Mouse (Mus musculus) testis, postnatal 14 days (tissue): ENCODE measurements around the gene Synj2bp.
"Not testable (repeated sequence)": the region's sequence is repeated elsewhere in the genome, so short reads cannot be mapped to it uniquely, and the experiment has no call there.

Experiments used
- DNase-seq: peaks from one replicate; pipeline ENCODE4 v3.0.0; 2021; ENCODE audit warnings: low spot score

Gene Synj2bp

DNA sequence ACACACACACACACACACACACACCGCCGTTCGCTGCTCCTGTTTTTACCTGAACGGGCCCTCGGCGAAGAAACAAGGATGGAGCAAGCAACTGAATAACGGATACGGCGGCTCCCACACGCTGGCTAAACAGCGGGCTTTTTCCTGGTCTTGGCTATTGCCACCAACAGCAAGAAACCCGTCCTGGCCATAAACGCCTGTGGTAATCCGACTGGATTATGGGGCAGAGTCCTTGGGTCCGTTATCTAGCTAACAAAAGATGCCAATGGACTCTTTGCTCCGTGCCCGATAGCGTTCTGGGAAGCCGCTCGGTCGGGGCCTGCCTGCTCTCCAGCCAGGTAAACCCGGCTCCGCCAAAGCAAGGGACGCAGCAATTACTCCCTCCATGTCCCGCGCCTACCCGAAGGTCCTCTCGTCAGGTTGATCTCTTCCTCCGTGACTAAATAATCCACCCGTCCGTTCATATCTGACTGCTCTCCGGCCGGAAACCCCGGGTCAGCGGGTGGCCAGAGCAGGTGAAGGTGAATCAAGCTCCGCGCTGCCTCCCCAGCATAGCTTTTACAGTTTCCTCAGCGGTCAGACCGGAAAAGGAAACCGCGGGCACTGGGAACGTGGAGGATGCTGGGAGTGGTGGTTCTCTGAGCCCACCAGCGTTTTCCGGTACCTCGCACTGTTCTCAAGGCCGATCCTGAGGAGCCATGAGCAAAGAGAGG lies at the start of gene Synj2bp, which contains the start of gene Gm20498:
TSS of gene Synj2bp (minus strand) at position 596 of the 713 bp plus-strand sequence.
TSS of gene Gm20498 (minus strand) at position 590 of the 713 bp plus-strand sequence.
- DNase-seq, result peak; percentile 86

DNA sequence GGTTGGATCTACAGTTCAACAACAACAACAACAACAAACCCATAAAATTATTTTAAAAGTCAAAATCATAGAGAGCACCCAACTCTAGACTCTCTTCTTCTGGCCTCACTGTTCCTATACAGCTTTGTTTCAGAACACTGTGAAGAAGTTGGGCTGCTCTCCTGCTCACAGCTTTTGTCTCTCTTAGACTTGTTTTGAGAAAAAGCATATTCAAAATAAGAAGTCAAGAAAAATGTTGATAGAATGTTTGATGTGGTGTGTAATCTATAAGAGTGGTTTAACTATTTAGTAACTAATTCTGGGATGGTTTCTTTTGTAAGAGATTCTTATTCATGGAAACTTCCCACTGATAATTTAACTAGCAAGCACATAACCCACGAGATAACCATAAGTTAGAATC lies 35.7 kb upstream of the Synj2bp start, which contains the start of gene Adam21:
TSS of gene Adam21 (minus strand) at position 101 of the 400 bp plus-strand sequence.
- no peak for DNase-seq

GRCm38 (mm10) chr12:81567931-81568330 lies 35.2 kb upstream of the Synj2bp start:
- DNase-seq, result no peak

DNA sequence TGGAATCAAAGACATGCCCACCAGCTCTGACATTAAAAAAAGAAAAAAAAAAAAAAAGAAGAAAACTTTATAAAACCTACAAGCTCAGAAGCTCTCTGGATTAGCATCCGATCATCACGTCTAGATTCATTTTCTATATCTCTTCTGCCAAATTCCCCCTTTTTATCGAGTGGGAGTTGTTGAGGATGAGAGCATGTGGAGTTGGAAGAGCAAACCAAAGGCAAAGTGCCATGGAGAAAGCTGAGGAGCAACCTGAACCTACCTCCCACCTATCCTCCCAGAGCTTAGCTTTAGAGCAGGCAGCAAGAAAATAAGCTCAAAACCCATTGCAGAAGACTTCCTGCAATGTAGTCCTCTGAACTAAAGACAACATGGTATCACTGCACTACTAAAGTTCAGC lies 31.5 kb upstream of the Synj2bp start:
- DNase-seq, result no peak

GRCm38 (mm10) chr12:81549286-81549685 lies 16.6 kb upstream of the Synj2bp start:
- DNase-seq, result no peak

DNA sequence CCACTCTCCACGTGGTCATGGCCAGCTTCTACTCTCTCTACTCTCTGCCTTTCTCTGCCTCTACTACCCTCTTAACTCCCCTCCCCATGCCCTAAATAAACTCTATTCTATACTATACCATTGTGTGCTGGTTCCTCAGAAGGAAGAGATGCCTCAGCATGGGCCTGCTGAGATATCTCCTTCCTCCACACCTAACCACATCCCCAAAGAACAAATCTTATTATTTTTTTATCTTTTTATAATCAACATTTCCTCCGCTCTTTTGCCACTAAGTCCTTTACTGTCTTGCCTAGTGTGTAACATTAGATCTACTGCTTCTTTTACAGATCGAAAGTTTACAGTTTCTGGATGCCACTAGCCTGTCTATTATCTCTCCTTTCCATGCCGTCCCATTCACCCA lies 14.5 kb upstream of the Synj2bp start:
- DNase-seq, result no peak

DNA sequence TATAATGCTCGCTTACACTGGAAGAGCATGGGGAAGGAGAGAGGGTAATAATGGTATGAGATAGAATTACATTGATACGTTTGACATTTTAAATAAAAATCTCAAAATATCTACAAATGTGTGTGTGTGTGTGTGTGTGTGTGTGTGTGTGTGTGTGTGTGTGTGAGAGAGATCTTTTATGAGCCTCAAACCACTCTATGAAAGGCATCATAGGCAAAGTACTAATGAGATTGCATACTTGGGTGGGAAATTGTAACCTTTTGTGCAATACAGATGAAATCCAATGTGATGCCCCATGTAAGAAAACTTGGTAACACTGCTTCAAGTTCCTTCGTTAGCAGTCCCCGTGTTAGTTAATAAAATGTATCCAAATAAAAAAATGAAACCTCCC lies 313 bp upstream of the Synj2bp start:
- no peak for DNase-seq

- DNase-seq, result not testable (repeated sequence)
These were observed 2.1 kb downstream of the Synj2bp start for GRCm38 (mm10) chr12:81530587-81530986.

DNA sequence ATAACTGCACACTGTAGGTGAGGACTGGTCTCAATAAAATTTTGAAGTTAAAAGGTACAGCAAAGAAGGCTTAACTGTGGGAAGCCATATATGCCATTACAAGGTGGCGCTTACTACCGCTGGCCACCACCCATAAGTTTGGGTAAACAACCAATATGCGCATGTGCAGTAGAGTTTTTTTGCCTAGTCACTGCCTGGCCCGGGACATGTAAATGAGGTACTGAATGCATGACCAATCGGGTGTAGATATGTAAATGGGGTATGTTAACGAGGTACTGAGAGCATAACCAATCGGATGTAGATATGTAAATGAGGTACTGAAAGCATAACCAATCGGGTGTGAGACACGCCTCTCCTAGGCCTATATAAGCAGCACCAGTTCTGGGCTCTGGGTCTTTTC lies 35.8 kb downstream of the Synj2bp start:
- DNase-seq, result not testable (repeated sequence)

DNA sequence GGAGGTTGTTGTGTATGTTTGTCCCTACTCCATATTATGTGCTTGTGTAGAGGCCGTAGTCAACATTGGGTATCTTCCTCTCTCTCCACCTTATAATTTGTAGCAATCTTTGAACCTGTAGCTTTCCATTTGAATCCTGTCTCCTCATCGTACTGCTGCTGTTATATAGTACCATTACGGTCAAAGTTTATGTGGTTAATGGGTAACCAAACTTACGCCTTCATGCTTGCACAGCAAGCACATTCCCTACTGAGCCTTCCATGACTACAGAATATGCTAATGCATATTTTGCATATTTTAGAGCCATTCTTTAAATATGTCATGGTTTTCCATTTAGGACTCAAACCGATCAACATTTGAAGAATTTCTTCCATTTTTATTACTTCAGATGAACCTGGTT lies 42.2 kb downstream of the Synj2bp start:
- no peak for DNase-seq

DNA sequence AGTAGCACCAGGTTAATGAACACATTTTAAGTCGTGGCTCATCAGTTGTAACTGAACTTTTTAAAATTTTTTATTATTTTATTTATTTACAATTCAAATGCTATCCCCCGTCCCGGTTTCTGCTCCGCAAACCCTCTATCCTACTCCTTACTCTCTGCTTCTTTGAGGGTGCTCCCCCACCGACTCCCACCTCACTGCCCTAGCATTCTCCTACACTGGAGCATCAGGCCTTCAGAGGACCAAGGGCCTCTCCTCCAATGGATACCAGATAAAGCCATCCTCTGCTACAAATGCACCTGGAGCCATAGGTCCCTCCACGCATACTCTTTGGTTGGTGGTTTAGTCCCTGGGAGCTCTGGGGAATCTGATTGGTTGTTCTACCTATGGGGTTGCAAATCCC lies 47.4 kb downstream of the Synj2bp start:
- no peak for DNase-seq

- peak; percentile 89 for DNase-seq
These were observed 48.0 kb downstream of the Synj2bp start, which contains the start of gene Cox16 for GRCm38 (mm10) chr12:81484727-81485191. Gene Cox16, minus strand, starts transcription at chr12:81485127.

DNA sequence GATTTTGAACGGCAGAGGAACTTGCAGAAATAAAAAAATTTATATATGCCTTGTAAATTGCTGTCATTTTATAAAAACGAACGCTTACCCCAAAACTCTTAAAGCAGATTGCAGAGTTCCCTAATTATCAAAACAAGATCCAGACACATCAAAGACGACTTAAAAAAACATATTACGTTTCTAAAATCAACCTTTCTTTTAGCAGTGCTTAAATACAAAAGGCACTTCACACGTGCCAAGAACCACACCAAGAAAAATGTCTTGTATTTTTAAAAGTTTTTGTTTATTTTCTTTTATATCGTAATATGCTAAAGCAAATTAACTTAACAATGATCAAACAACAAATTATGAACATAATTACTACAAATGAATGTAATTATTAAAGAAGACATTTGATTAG lies 48.5 kb downstream of the Synj2bp start:
- DNase-seq, result no peak

GRCm38 (mm10) chr12:81483656-81484055 lies 49.1 kb downstream of the Synj2bp start:
- no peak for DNase-seq

DNA sequence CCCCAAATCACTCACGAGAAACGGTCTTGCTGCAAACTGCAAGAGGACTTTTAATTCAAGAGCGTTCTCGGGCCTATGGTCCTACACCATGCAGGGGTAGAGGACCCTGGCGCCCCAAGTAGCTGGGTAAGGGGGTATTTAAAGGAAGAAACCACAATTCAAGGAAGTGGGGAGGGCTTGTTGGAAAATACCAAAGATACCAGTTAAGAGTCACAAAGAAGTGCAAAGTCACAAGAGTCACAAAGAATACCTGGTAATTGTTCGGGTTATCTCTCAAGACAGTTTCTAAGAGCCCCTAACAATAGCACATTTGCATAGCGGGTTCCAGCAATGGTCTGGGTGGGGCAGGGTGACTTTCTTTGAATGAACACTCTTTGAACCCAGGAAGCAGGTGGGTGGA lies 73.7 kb downstream of the Synj2bp start:
- not testable (repeated sequence) for DNase-seq
